Mouse (Mus musculus) stomach, postnatal 0 days (tissue): Measurements from ENCODE around the gene U90926. TPM values are rescaled to one million over a fixed set of nuclear protein-coding genes. Genes with fewer than 3 reads are reported as not detected.
A peak's percentile ranks its signal among the peaks of the same experiment; 100 is the strongest.
"Not testable (repeated sequence)": the region's sequence is repeated elsewhere in the genome, so short reads cannot be mapped to it uniquely, and the experiment has no call there.

Source experiments
- ATAC-seq: fragments of 200-750 bp; cut with Nextera tagmentation; 2 replicates; pipeline ENCODE4 v1.8.0; 2017; ENCODE audit not compliant: low FRiP score, low TSS enrichment
- DNase-seq: peaks from one replicate; pipeline ENCODE4 v3.0.0-alpha.2; 2016; ENCODE audit warnings: low spot score
- H3K27ac ChIP-seq: fragments of 300-500 bp; sonication (generic); replicated peaks from 2 replicates; pipeline ENCODE4 v1.5.1; 2014; ENCODE audit warnings: mild to moderate bottlenecking, control low read depth
- H3K27me3 ChIP-seq: fragments of 300-500 bp; sonication (generic); 2 replicates; pipeline ENCODE4 v1.6.1; 2014; ENCODE audit warnings: low read length; ENCODE audit not compliant: control insufficient read depth, insufficient read depth
- H3K36me3 ChIP-seq: fragments of 300-500 bp; sonication (generic); 2 replicates; pipeline ENCODE4 v1.6.1; 2014; ENCODE audit warnings: low read length, mixed read lengths; ENCODE audit not compliant: control insufficient read depth, insufficient read depth
- H3K4me1 ChIP-seq: fragments of 300-500 bp; sonication (generic); replicated peaks from 2 replicates; pipeline ENCODE4 v1.6.1; 2014; ENCODE audit warnings: antibody characterized with exemption; ENCODE audit not compliant: control insufficient read depth, insufficient read depth
- H3K4me2 ChIP-seq: fragments of 300-500 bp; sonication (generic); replicated peaks from 2 replicates; pipeline ENCODE4 v1.6.1; 2014; ENCODE audit warnings: low read depth, mild to moderate bottlenecking, control low read depth, moderate library complexity
- H3K4me3 ChIP-seq: fragments of 300-500 bp; sonication (generic); 2 replicates; pipeline ENCODE4 v1.5.1; 2014; ENCODE audit warnings: low read depth, low read length, control low read depth
- H3K9ac ChIP-seq: fragments of 300-500 bp; sonication (generic); 2 replicates; pipeline ENCODE4 v1.6.1; 2014; ENCODE audit warnings: mild to moderate bottlenecking, low read length, control low read depth, mixed read lengths
- H3K9me3 ChIP-seq: fragments of 300-500 bp; sonication (generic); 2 replicates; pipeline ENCODE4 v1.6.1; 2016; ENCODE audit warnings: low read length; ENCODE audit not compliant: control insufficient read depth
- CTCF ChIP-seq: IDR thresholded peaks from 2 replicates; pipeline ENCODE4 v1.5.1; 2016; ENCODE audit warnings: antibody characterized with exemption, low read depth, mild to moderate bottlenecking, moderate library complexity
- EP300 ChIP-seq: optimal IDR thresholded peaks from 2 replicates; pipeline ENCODE3; 2016; ENCODE audit warnings: antibody characterized with exemption
- WGBS: fragments of 180-500 bp; shearing (Covaris S2); extraction: QIAGEN DNeasy Blood & Tissue Kit; methylation state at CpG from one replicate; pipeline ENCODE4 v1.1.7; 2014; 5-methylcytosine and 5-hydroxymethylcytosine counted together
- polyA plus RNA-seq: library from polyadenylated mRNA; unstranded; fragments of >200 nt; fragmentation: Nextera tagmentation; extraction: Ambion mirVana; gene quantifications from 2 replicates; pipeline ENCODE4 v1.2.1, GENCODE M21; 2015

Gene U90926
- polyA plus RNA-seq, 1 experiment from 2014 or later, result not detected

DNA sequence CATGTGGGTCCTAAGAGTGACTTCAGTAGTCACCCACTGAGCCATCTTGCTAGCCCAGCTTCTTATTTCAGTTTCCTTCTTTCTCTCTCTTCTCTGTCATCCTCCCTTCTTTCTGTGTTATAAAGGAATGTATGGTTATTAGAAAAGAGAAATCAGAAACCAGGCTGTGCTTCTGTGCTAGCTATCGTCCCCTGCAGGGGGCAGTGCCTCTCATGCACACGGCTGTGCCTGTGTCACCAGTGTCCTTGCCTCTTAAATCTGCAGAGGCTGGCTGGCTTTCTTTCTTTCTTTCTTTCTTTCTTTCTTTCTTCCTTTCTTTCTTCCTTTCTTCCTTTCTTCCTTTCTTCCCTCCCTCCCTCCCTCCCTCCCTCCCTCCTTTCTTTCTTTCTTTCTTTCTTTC, 19.5 kb downstream of the U90926 start:
- WGBS, result 52% methylated on average over 2 of the region's 2 CpGs
- H3K36me3 ChIP-seq, result peaks cover 25% of the 10 kb centered on the region
- not testable (repeated sequence) for H3K9me3 ChIP-seq, H3K27ac ChIP-seq, H3K4me2 ChIP-seq, ATAC-seq, H3K27me3 ChIP-seq, H3K9ac ChIP-seq, H3K4me3 ChIP-seq, H3K4me1 ChIP-seq
- DNase-seq, result peak; percentile 55
- TF ChIP-seq CTCF, result peak; percentile 82

DNA sequence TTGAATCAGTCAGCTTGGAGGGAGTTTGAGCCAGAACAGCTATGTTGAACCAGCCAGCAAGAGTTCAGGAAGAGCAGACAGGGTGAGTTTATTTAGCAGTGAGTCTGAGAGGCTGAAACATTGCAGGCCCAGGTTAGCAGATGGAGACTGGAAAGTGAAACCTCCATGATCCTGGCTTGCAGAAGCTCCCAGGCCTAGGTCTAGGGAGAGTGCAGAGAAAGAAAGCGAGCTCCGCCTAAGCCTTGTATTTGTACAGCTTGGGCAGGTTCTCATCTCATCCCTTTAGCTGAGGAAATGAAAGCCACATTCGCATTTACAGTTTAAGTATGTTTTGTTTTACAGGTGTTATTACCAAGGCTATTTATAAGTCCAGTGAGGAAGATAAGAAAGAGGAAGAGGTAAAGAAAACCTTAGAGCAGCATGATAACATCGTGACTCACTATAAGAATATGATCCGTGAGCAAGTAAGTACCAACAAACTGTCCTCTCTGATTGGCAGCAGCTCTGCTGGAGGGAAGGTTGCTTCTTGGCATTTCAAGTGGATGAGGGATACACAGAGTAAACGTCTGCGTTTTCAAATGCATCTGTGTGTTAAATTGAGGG, 26.2 kb downstream of the U90926 start:
- Histone ChIP-seq H3K36me3 (peaks cover 33% of the 10 kb centered on the region), H3K9me3 (no peaks in the 10 kb centered on the region), H3K4me1 (no peaks in the 10 kb centered on the region), H3K27me3 (no peaks in the 10 kb centered on the region), H3K4me3 (no peak overlapping the region), H3K27ac (no peak overlapping the region), H3K9ac (no peak overlapping the region), H3K4me2 (no peak overlapping the region)
- 93% methylated on average over 7 of the region's 7 CpGs for WGBS
- TF ChIP-seq EP300 (no peak), CTCF (no peak)
- ATAC-seq (peak; percentile 51; the same call in 1 of the 2 replicates), DNase-seq (no peak)

DNA sequence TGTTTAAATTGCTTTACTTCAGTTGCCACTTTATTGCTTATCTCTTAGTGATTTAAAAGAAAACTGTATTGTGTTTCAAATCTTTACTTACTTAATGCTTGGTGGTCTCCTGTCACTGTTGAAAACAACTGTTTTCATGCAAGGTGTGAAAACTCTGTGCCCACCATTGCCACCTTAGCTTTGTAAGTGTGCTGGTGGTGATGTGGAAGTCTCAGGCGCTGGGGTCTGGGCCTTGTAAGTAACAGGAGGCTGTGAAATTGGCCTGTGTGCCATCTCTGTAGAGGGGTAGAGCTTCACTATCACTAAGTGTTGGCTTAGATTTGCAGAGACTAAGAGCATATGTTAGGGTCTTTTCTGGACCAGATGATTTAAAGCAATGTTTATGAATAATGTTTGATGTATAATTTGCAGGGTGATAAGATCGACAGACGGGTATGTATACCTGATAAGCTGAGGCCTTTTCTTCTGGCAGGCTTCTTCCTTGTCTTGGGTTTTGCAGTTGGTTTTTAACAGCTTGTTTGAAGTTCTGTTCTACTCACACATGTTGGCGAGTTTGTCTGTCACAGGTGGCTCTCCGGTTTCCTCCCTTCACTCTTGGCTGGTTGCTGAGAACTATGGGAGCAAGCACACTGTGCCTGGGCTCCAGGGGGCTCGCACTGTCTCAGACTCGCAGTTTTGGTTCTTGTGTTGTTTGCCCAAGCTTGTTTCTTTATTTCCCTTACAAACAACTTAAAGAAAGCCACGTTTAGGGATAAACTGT, 32.0 kb downstream of the U90926 start:
- Histone ChIP-seq H3K9ac (no peak overlapping the region), H3K27ac (no peak overlapping the region), H3K9me3 (no peaks in the 10 kb centered on the region), H3K27me3 (no peaks in the 10 kb centered on the region), H3K4me1 (no peaks in the 10 kb centered on the region), H3K4me2 (no peak overlapping the region), H3K36me3 (peaks cover 29% of the 10 kb centered on the region), H3K4me3 (no peak overlapping the region)
- ATAC-seq (no peak), DNase-seq (no peak)
- TF ChIP-seq CTCF (no peak), EP300 (no peak)
- 70% methylated on average over 8 of the region's 8 CpGs for whole genome bisulfite sequencing

DNA sequence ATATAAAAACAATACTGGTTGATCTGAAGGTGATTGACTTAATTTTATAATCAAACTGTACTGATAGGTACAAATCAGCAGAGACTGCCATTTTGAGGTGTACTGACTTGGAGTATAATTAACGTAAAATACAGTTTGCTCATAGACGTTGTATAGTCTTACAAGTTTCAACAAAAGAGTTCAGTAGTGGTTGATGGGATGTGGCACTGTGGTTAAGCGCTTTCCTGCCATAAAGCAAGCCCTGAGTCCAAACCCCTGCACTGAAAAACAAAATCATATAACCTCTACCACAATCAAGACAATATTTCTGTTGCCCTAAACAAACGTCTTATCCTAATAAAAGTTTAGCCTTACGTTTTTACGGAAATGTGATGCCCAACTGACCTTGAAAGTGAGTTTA, 49.2 kb downstream of the U90926 start:
- TF ChIP-seq EP300 (no peak), CTCF (no peak)

More for the DNA sequence above, 49.2 kb downstream of the U90926 start:
- no peak for DNase-seq
- H3K4me3 ChIP-seq, result no peak overlapping the region
- 76% methylated on average over 6 of the region's 6 CpGs for WGBS
- peaks cover 9% of the 10 kb centered on the region; the same call in 1 of the 2 replicates for H3K36me3 ChIP-seq
- H3K27me3 ChIP-seq, result no peaks in the 10 kb centered on the region
- H3K27ac ChIP-seq, result no peak overlapping the region
- no peaks in the 10 kb centered on the region for H3K9me3 ChIP-seq
- no peak overlapping the region for H3K4me2 ChIP-seq
- no peaks in the 10 kb centered on the region for H3K4me1 ChIP-seq
- H3K9ac ChIP-seq, result no peak overlapping the region
- ATAC-seq, result no peak

Other genes starting within 250 kb of the U90926 start
- gene Odaph, start 227.9 kb downstream of the U90926 start, polyA plus RNA-seq, result 0.23 and 0.30 TPM in 2 replicates
- gene Cdkl2, start 171.5 kb downstream of the U90926 start, polyA plus RNA-seq, result 3.8 and 4.0 TPM in 2 replicates
- 94.0 and 111 TPM in 2 replicates for gene G3bp2, start 131.7 kb downstream of the U90926 start, polyA plus RNA-seq
- 36.6 and 36.7 TPM in 2 replicates for gene Uso1, start 77.5 kb downstream of the U90926 start, polyA plus RNA-seq
- 0.12 and 0.30 TPM in 2 replicates for gene Ppef2, start 40.9 kb upstream of the U90926 start, polyA plus RNA-seq
- gene Naaa, start 62.8 kb upstream of the U90926 start, polyA plus RNA-seq, result 16.4 and 17.0 TPM in 2 replicates
- gene Sdad1, start 95.1 kb upstream of the U90926 start, polyA plus RNA-seq, result 17.9 and 19.8 TPM in 2 replicates
- 0.11 TPM in 1 of 2 replicates, not detected in the other for gene Cxcl9, start 112.7 kb upstream of the U90926 start, polyA plus RNA-seq
- gene Art3, start 116.4 kb upstream of the U90926 start, polyA plus RNA-seq, result 11.9 and 13.5 TPM in 2 replicates
- 0.65 and 0.74 TPM in 2 replicates for gene Cxcl10, start 133.5 kb upstream of the U90926 start, polyA plus RNA-seq
- gene Nup54, start 219.8 kb upstream of the U90926 start, polyA plus RNA-seq, result 20.5 and 21.4 TPM in 2 replicates